Mouse (Mus musculus) limb, embryonic 11.5 days (tissue): ENCODE measurements at regions not wholly inside any gene's neighbourhood (a gene's known extent, or its start where the extent isn't known, plus 50 kb on each side); places are given as distances from the start of the nearest gene placed in this dataset.
A peak's percentile ranks its signal among the peaks of the same experiment; 100 is the strongest.

Experiments
- ATAC-seq: fragments of 200-750 bp; cut with Nextera tagmentation; 2 replicates; pipeline ENCODE4 v1.8.0; 2017; ENCODE audit warnings: low read depth; ENCODE audit not compliant: insufficient number of reproducible peaks, low FRiP score, low TSS enrichment
- DNase-seq: peaks from one replicate; pipeline ENCODE4 v3.0.0-alpha.2; 2015; ENCODE audit warnings: low spot score
- H3K27ac ChIP-seq: fragments of 300-500 bp; sonication (generic); replicated peaks from 2 replicates; pipeline ENCODE4 v1.5.1; 2014; ENCODE audit warnings: low read depth, mild to moderate bottlenecking, low read length
- H3K27me3 ChIP-seq: fragments of 300-500 bp; sonication (generic); 2 replicates; pipeline ENCODE4 v1.6.1; 2014; ENCODE audit warnings: mild to moderate bottlenecking, low read length, mixed read lengths; ENCODE audit not compliant: control insufficient read depth, insufficient read depth
- H3K36me3 ChIP-seq: fragments of 300-500 bp; sonication (generic); 2 replicates; pipeline ENCODE4 v1.6.1; 2014; ENCODE audit warnings: mild to moderate bottlenecking, low read length, moderate library complexity, mixed read lengths; ENCODE audit not compliant: control insufficient read depth, insufficient read depth
- H3K4me1 ChIP-seq: fragments of 300-500 bp; sonication (generic); 2 replicates; pipeline ENCODE4 v1.6.1; 2014; ENCODE audit warnings: low read length, mixed read lengths; ENCODE audit not compliant: control insufficient read depth, insufficient read depth
- H3K4me2 ChIP-seq: fragments of 300-500 bp; sonication (generic); 2 replicates; pipeline ENCODE4 v1.6.1; 2014; ENCODE audit warnings: low read depth, mild to moderate bottlenecking, moderate library complexity; ENCODE audit not compliant: severe bottlenecking
- H3K4me3 ChIP-seq: fragments of 300-500 bp; sonication (generic); 2 replicates; pipeline ENCODE4 v1.5.1; 2014; ENCODE audit warnings: low read depth, low read length
- H3K9ac ChIP-seq: fragments of 300-500 bp; sonication (generic); 2 replicates; pipeline ENCODE4 v1.6.1; 2014; ENCODE audit warnings: mild to moderate bottlenecking, low read length
- H3K9me3 ChIP-seq: fragments of 300-500 bp; sonication (generic); 2 replicates; pipeline ENCODE4 v1.6.1; 2016; ENCODE audit warnings: low read length; ENCODE audit not compliant: control insufficient read depth
- WGBS: fragments of 180-500 bp; shearing (Covaris S2); extraction: QIAGEN DNeasy Blood & Tissue Kit; methylation state at CpG from one replicate; pipeline ENCODE4 v1.1.7; 2014; 5-methylcytosine and 5-hydroxymethylcytosine counted together

DNA sequence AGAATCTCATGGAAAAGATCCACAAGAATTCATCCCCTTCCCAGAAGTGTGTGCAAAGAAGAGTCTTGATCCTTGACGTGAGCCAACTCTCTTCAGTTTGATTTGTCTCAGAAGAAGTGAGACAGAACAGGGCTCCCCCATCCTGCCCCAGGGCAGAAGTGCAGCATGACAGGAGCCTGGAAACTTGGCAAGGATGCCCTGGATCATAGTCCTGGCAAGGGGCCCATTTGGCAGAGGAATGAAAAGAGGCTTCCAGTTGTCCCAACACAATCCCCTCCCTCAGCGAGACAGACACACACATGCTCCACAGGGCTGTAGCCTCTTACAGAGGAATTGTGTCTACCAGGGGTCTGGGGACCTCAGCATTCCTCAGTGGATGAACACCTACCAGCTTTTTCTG, 102.7 kb downstream of the Ptpn20 start:
- H3K36me3 ChIP-seq = no peaks in the 10 kb centered on the region
- DNase-seq (no peak), ATAC-seq (no peak)
- H3K9ac ChIP-seq = no peak overlapping the region
- no peak overlapping the region for H3K27ac ChIP-seq
- H3K9me3 ChIP-seq = no peaks in the 10 kb centered on the region
- H3K4me3 ChIP-seq = no peak overlapping the region
- H3K4me2 ChIP-seq = no peak overlapping the region
- H3K27me3 ChIP-seq = no peaks in the 10 kb centered on the region
- peaks cover 13% of the 10 kb centered on the region; the same call in 1 of the 2 replicates for H3K4me1 ChIP-seq
- WGBS = 64% methylated on average over 2 of the region's 2 CpGs

DNA sequence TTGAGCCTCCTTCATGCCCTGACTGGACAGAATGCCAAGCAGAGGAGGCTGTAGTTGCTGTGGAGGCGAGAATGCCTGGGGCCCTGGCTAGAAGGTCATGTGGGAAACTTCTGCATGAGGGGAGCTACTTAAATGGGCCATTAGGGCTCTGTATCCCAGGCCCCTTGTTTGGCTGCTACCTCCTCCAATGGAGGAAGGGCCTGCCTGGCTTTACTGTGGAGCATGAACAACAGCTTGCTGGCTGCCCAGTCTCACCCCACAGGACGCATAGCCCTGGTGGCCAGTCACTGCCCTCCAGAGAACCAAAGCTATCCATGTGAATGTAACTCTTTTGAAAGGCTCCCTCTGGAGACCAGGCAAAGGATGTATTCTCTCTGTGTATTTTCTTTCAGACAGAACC, 105.2 kb downstream of the Ptpn20 start:
- Histone ChIP-seq H3K9ac (no peak overlapping the region), H3K27me3 (no peaks in the 10 kb centered on the region), H3K27ac (no peak overlapping the region), H3K4me1 (peaks cover 6% of the 10 kb centered on the region; the same call in 1 of the 2 replicates), H3K9me3 (no peaks in the 10 kb centered on the region), H3K4me2 (no peak overlapping the region), H3K36me3 (no peaks in the 10 kb centered on the region), H3K4me3 (no peak overlapping the region)
- no peak for ATAC-seq
- DNase-seq = no peak
- WGBS = 64% methylated on average over 2 of the region's 2 CpGs

DNA sequence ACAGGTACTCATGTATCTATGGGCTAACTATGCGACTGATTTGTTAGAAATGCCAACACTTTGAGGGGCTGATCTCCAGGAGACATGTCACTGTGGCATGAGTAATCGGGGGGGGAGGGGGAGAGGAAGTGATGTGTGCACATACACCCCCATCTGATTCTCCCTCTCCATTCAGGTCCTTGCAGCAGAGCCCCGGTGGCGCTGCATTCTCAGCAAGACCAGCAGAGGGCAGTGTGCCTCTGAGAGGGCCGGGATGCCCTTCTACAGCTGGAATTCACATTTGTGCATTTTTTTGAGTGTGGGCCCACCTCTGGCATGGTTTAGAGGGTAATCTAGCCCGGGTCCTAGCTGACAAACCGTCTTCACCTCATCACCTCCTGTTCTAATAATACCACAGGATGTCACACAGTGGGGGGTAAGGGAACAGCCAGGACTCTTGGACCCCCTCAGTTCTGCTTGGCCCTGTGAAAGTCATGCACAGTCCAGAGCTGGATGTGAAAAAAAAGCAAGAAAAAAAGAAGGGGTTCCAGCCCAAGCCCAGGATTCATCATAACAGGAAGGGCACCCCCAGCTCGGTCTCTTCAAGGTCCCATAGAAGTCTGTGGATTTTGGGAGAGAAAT, 106.5 kb downstream of the Ptpn20 start:
- Histone ChIP-seq H3K4me2 (no peak overlapping the region), H3K4me3 (no peak overlapping the region), H3K27me3 (no peaks in the 10 kb centered on the region), H3K36me3 (no peaks in the 10 kb centered on the region), H3K9me3 (no peaks in the 10 kb centered on the region), H3K4me1 (peaks cover 16% of the 10 kb centered on the region; the same call in 1 of the 2 replicates), H3K27ac (no peak overlapping the region), H3K9ac (no peak overlapping the region)
- DNase-seq (peak; percentile 92), ATAC-seq (peak; percentile 59; the same call in 1 of the 2 replicates)
- 16% methylated on average over 8 of the region's 8 CpGs for whole genome bisulfite sequencing

DNA sequence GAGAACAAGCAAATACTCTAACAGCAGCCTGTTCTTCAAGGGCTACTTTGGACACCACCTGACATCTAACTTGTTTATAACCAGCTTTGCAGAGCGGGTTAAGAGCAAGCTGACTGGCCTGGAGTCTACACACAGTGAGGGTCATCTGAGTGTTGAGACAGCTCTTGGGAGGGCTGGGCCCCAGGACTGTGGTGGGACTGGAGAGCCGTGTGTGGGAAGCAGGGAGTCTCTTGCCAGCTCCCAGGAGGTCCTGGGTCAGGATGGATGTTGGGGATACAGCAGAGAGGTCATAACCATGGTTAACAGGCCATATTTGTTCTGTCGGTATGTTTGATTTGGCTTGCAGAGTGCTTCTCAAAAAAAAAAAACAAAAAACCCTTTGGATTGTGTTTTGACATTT, 107.8 kb downstream of the Ptpn20 start:
- ATAC-seq (no peak), DNase-seq (no peak)
- no peak overlapping the region for H3K4me2 ChIP-seq
- no peak overlapping the region for H3K4me3 ChIP-seq
- H3K27ac ChIP-seq = no peak overlapping the region
- H3K36me3 ChIP-seq = no peaks in the 10 kb centered on the region
- no peaks in the 10 kb centered on the region for H3K27me3 ChIP-seq
- peaks cover 16% of the 10 kb centered on the region; the same call in 1 of the 2 replicates for H3K4me1 ChIP-seq
- H3K9ac ChIP-seq = no peak overlapping the region
- 85% methylated on average over 3 of the region's 3 CpGs for WGBS
- H3K9me3 ChIP-seq = no peaks in the 10 kb centered on the region

DNA sequence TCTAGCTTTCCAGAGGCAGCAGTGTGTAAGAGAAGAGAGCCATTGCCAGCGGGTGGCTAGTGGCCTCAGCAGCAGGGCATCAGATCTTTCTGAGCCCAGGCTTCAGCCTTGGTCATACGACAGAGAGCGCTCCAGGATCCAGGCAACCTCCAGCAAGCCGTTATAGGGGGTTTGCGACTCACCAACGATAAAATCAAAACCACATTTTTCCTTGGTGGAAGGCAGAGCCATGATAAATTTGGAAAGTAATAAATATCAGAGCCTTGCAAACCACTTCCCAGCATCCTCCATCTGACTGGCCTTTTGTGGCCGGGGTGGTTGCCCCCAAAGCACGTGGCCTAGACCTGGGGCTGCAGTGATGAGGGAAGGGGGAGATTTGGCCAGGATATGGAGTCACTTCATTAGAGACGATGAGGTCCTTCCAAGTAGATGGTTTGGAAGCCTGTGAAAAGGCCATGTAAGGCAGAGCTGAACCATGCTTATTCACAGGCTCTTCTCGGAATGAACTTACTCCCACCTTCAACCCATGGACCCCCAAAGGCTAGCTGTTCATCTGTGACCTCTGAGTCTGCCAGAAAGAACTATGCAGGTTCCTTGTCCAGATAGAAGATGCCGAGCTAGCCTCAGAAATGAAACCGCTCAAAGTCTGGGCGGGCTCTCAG, 110.9 kb downstream of the Ptpn20 start:
- no peak overlapping the region for H3K4me3 ChIP-seq

DNA sequence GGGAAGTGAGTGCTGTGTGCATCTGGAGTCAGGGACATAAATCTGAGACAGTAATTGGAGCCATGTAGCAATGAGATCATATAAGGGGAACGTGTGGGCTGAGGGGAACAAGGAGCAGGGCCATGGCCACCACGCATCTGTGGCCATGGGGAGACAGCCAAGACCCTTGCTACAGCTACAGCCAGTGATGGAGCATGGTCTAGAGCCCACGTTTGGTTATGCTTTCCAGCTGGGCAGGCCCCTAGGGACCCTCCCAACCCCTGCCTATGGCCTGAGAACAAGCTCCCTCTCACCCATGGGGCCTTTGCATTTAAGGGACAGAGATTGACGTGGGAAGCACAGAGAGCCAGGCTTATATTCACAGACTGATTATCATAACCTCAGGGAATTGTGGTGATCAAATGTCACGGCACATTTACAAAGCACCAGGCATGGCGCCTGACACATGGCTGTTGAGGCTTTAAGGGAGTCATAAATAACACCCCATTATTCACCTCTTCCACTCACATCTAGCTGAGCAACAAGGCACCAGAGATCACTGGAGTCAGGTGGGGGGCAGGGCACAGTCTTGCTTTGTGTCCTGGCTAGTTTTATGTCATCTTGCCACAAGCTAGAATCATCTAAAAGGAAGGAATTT, 118.8 kb downstream of the Ptpn20 start:
- no peak overlapping the region for H3K9ac ChIP-seq
- ATAC-seq = peak; percentile 71
- H3K4me2 ChIP-seq = no peak overlapping the region
- no peak overlapping the region for H3K27ac ChIP-seq
- 17% methylated on average over 6 of the region's 6 CpGs for WGBS
- H3K36me3 ChIP-seq = no peaks in the 10 kb centered on the region
- H3K9me3 ChIP-seq = no peaks in the 10 kb centered on the region
- peak; percentile 49 for DNase-seq
- H3K4me3 ChIP-seq = no peak overlapping the region
- H3K27me3 ChIP-seq = no peaks in the 10 kb centered on the region
- peaks cover 6% of the 10 kb centered on the region for H3K4me1 ChIP-seq

More for the DNA sequence above, 110.9 kb downstream of the Ptpn20 start:
- no peak overlapping the region for H3K4me2 ChIP-seq
- no peaks in the 10 kb centered on the region for H3K36me3 ChIP-seq
- H3K27me3 ChIP-seq = no peaks in the 10 kb centered on the region
- peaks cover 16% of the 10 kb centered on the region; the same call in 1 of the 2 replicates for H3K4me1 ChIP-seq
- ATAC-seq (peak; percentile 70), DNase-seq (peak; percentile 59)
- H3K9me3 ChIP-seq = no peaks in the 10 kb centered on the region
- 31% methylated on average over 13 of the region's 13 CpGs for WGBS
- H3K9ac ChIP-seq = no peak overlapping the region
- no peak overlapping the region; the same call in 1 of the 2 replicates for H3K27ac ChIP-seq

DNA sequence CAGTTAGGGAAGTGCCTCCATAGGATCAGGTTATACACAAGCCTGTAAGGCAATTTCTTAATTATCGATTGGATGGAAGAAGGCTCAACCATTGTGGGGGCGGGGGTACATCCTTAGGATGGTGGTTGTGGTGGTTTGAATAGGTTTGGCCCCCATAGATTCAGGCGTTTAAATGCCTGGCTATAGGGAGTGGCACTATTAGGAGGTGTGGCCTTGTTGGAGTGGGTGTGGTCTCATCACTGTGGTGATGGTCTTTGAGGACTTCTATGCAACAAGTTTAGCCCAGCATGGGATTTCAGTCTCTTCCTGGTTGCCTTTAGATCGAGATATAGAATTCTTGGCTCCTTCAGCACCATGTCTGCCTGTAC, 119.3 kb downstream of the Ptpn20 start:
- no peak for DNase-seq
- Histone ChIP-seq H3K9me3 (no peaks in the 10 kb centered on the region), H3K4me1 (peaks cover 6% of the 10 kb centered on the region), H3K9ac (no peak overlapping the region), H3K4me2 (no peak overlapping the region), H3K27ac (no peak overlapping the region), H3K4me3 (no peak overlapping the region), H3K36me3 (no peaks in the 10 kb centered on the region), H3K27me3 (no peaks in the 10 kb centered on the region)
- 86% methylated on average over 4 of the region's 4 CpGs for WGBS
- peak; percentile 31; the same call in 1 of the 2 replicates for ATAC-seq

DNA sequence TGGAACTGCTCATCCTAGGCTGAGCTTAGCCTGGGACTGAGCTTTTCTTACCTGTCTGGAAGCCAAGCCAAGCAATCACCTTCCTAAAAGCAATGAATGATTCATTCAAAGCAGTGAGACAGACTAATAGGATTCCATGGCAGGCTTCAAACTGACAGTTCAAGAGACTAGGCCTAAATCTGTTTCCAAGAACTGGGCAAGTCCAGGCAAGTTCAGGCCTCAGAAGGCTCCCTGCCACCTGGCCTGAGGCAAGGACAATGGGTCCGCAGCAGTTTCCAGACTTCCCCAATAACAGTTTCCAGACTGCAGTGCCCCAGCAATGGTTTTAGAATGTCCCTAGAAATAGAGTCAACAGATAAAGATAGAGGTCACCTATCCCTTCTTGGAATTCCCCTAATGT, 123.5 kb downstream of the Ptpn20 start:
- 86% methylated on average over 1 of the region's 1 CpGs for WGBS
- H3K4me2 ChIP-seq = no peak overlapping the region
- no peaks in the 10 kb centered on the region for H3K9me3 ChIP-seq
- no peak overlapping the region for H3K9ac ChIP-seq
- no peak for DNase-seq
- H3K27ac ChIP-seq = no peak overlapping the region
- no peak for ATAC-seq
- H3K27me3 ChIP-seq = no peaks in the 10 kb centered on the region
- H3K4me1 ChIP-seq = peaks cover 4% of the 10 kb centered on the region
- no peak overlapping the region for H3K4me3 ChIP-seq
- H3K36me3 ChIP-seq = no peaks in the 10 kb centered on the region
